Mouse (Mus musculus): ENCODE data around the gene Cnot10.

- TF ChIP-seq POLR2A (IDR thresholded peaks at IDR 0.05; ENCODE audit: extremely low read depth, insufficient read depth, low read length) (no peak), CTCF (IDR thresholded peaks at IDR 0.05; ENCODE audit: low read depth, low read length) (no peak)
Measured at GRCm38 (mm10) chr9:114682193-114682592, 42.2 kb upstream of the Cnot10 start.
